Mouse (Mus musculus): ENCODE measurements around the gene Pla1a. TPM values are rescaled to one million over a fixed set of nuclear protein-coding genes. Genes with fewer than 3 reads are reported as not detected.
"Not testable (repeated sequence)": the region's sequence is repeated elsewhere in the genome, so short reads cannot be mapped to it uniquely, and the experiment has no call there.

The Pla1a gene
- 0.23 and 0.59 TPM in 2 replicates for polyA plus RNA-seq (2014; fragmentation: Nextera tagmentation; extraction: Ambion mirVana)

GRCm38 (mm10) chr16:38432498-38433425, at the start of gene Pla1a:
Pla1a (minus strand) TSS chr16:38433145.
- 89% methylated on average over 11 of the region's 11 CpGs for WGBS
- Histone ChIP-seq H3K36me3 (ENCODE audit: control insufficient read depth, insufficient read depth, low read length) (no peaks in the 10 kb centered on the region), H3K27me3 (ENCODE audit: control insufficient read depth, insufficient read depth, low read length) (no peaks in the 10 kb centered on the region), H3K9me3 (ENCODE audit: control insufficient read depth, low read length) (no peaks in the 10 kb centered on the region), H3K4me3 (ENCODE audit: low read depth, low read length) (no peak within 1 kb of the TSS), H3K4me1 (ENCODE audit: control insufficient read depth, insufficient read depth, low read length) (peaks cover 3% of the 10 kb centered on the region; the same call in 1 of the 2 replicates), H3K27ac (ENCODE audit: low read depth, low read length) (no peak within 1 kb of the TSS), H3K4me2 (no peak within 1 kb of the TSS), H3K9ac (ENCODE audit: low read length) (no peak within 1 kb of the TSS)
- DNase-seq (ENCODE audit: low spot score, missing footprints), result peak; percentile 51
- no peak for ATAC-seq (ENCODE audit: low FRiP score)

GRCm38 (mm10) chr16:38481327-38481726, 48.4 kb upstream of the Pla1a start:
- Histone ChIP-seq H3K9me3 (ENCODE audit: control insufficient read depth, low read length) (no peaks in the 10 kb centered on the region), H3K9ac (ENCODE audit: low read length) (no peak overlapping the region), H3K4me2 (no peak overlapping the region), H3K36me3 (ENCODE audit: control insufficient read depth, insufficient read depth, low read length) (no peaks in the 10 kb centered on the region), H3K27me3 (ENCODE audit: control insufficient read depth, insufficient read depth, low read length) (peaks cover 6% of the 10 kb centered on the region), H3K4me3 (ENCODE audit: low read depth, low read length) (no peak overlapping the region), H3K27ac (ENCODE audit: low read depth, low read length) (no peak overlapping the region), H3K4me1 (ENCODE audit: control insufficient read depth, insufficient read depth, low read length) (peaks cover 2% of the 10 kb centered on the region; the same call in 1 of the 2 replicates)
- whole genome bisulfite sequencing, result 73% methylated on average over 4 of the region's 4 CpGs
- peak; percentile 19 for DNase-seq (ENCODE audit: low spot score, missing footprints)
- no peak for ATAC-seq (ENCODE audit: low FRiP score)

GRCm38 (mm10) chr16:38478296-38478695, 45.4 kb upstream of the Pla1a start:
- no peak overlapping the region for H3K9ac ChIP-seq (ENCODE audit: low read length)
- H3K27ac ChIP-seq (ENCODE audit: low read depth, low read length), result no peak overlapping the region
- no peak for ATAC-seq (ENCODE audit: low FRiP score)
- peaks cover 2% of the 10 kb centered on the region; the same call in 1 of the 2 replicates for H3K4me1 ChIP-seq (ENCODE audit: control insufficient read depth, insufficient read depth, low read length)
- no peaks in the 10 kb centered on the region for H3K9me3 ChIP-seq (ENCODE audit: control insufficient read depth, low read length)
- H3K4me2 ChIP-seq, result no peak overlapping the region
- DNase-seq (ENCODE audit: low spot score, missing footprints), result peak; percentile 60
- H3K27me3 ChIP-seq (ENCODE audit: control insufficient read depth, insufficient read depth, low read length), result peaks cover 1% of the 10 kb centered on the region; the same call in 1 of the 2 replicates
- H3K36me3 ChIP-seq (ENCODE audit: control insufficient read depth, insufficient read depth, low read length), result no peaks in the 10 kb centered on the region
- H3K4me3 ChIP-seq (ENCODE audit: low read depth, low read length), result no peak overlapping the region
- 92% methylated on average over 3 of the region's 3 CpGs for WGBS

GRCm38 (mm10) chr16:38477241-38477608, 44.3 kb upstream of the Pla1a start:
- H3K4me3 ChIP-seq (ENCODE audit: low read depth, low read length); H3K4me1 ChIP-seq (ENCODE audit: control insufficient read depth, insufficient read depth, low read length); H3K27me3 ChIP-seq (ENCODE audit: control insufficient read depth, insufficient read depth, low read length); ATAC-seq (ENCODE audit: low FRiP score); H3K36me3 ChIP-seq (ENCODE audit: control insufficient read depth, insufficient read depth, low read length); H3K9ac ChIP-seq (ENCODE audit: low read length); H3K27ac ChIP-seq (ENCODE audit: low read depth, low read length); DNase-seq (ENCODE audit: low spot score, missing footprints); H3K9me3 ChIP-seq (ENCODE audit: control insufficient read depth, low read length): not testable (repeated sequence)
- H3K4me2 ChIP-seq, result peak overlapping the region; percentile 59; the same call in 1 of the 2 replicates
- WGBS, result 64% methylated on average over 14 of the region's 14 CpGs

- DNase-seq (ENCODE audit: low spot score, missing footprints) (peak; percentile 96), ATAC-seq (ENCODE audit: low FRiP score) (no peak)
- 14% methylated on average over 34 of the region's 34 CpGs for WGBS
- H3K4me3 ChIP-seq (ENCODE audit: low read depth, low read length), result peak overlapping the region; percentile 30
- H3K27ac ChIP-seq (ENCODE audit: low read depth, low read length), result no peak overlapping the region
- no peaks in the 10 kb centered on the region for H3K9me3 ChIP-seq (ENCODE audit: control insufficient read depth, low read length)
- H3K4me1 ChIP-seq (ENCODE audit: control insufficient read depth, insufficient read depth, low read length), result 0 out of 2 replicates have a peak, but pooled peaks cover 2% of the 10 kb centered on the region
- H3K9ac ChIP-seq (ENCODE audit: low read length), result peak overlapping the region; percentile 35
- H3K27me3 ChIP-seq (ENCODE audit: control insufficient read depth, insufficient read depth, low read length), result no peaks in the 10 kb centered on the region
- H3K4me2 ChIP-seq, result peak overlapping the region; percentile 59
- no peaks in the 10 kb centered on the region for H3K36me3 ChIP-seq (ENCODE audit: control insufficient read depth, insufficient read depth, low read length)
Observed at GRCm38 (mm10) chr16:38476312-38477240, 43.6 kb upstream of the Pla1a start.

- peak overlapping the region; percentile 59 for H3K4me2 ChIP-seq
- ATAC-seq (ENCODE audit: low FRiP score), result no peak
Observed at GRCm38 (mm10) chr16:38475681-38476311, 42.9 kb upstream of the Pla1a start.

GRCm38 (mm10) chr16:38474677-38475286, 41.8 kb upstream of the Pla1a start:
- Histone ChIP-seq H3K27ac (ENCODE audit: low read depth, low read length) (no peak overlapping the region), H3K4me1 (ENCODE audit: control insufficient read depth, insufficient read depth, low read length) (0 out of 2 replicates have a peak, but pooled peaks cover 2% of the 10 kb centered on the region), H3K36me3 (ENCODE audit: control insufficient read depth, insufficient read depth, low read length) (no peaks in the 10 kb centered on the region), H3K9ac (ENCODE audit: low read length) (no peak overlapping the region), H3K4me2 (no peak overlapping the region), H3K9me3 (ENCODE audit: control insufficient read depth, low read length) (no peaks in the 10 kb centered on the region), H3K4me3 (ENCODE audit: low read depth, low read length) (no peak overlapping the region), H3K27me3 (ENCODE audit: control insufficient read depth, insufficient read depth, low read length) (no peaks in the 10 kb centered on the region)
- WGBS, result 90% methylated on average over 9 of the region's 9 CpGs
- ATAC-seq (ENCODE audit: low FRiP score) (no peak), DNase-seq (ENCODE audit: low spot score, missing footprints) (peak; percentile 41)

More at GRCm38 (mm10) chr16:38475681-38476311, 42.9 kb upstream of the Pla1a start:
- Histone ChIP-seq H3K9me3 (ENCODE audit: control insufficient read depth, low read length) (no peaks in the 10 kb centered on the region), H3K27me3 (ENCODE audit: control insufficient read depth, insufficient read depth, low read length) (no peaks in the 10 kb centered on the region), H3K27ac (ENCODE audit: low read depth, low read length) (no peak overlapping the region), H3K4me3 (ENCODE audit: low read depth, low read length) (no peak overlapping the region; the same call in 1 of the 2 replicates), H3K4me1 (ENCODE audit: control insufficient read depth, insufficient read depth, low read length) (0 out of 2 replicates have a peak, but pooled peaks cover 2% of the 10 kb centered on the region), H3K36me3 (ENCODE audit: control insufficient read depth, insufficient read depth, low read length) (no peaks in the 10 kb centered on the region), H3K9ac (ENCODE audit: low read length) (no peak overlapping the region; the same call in 1 of the 2 replicates)
- peak; percentile 86 for DNase-seq (ENCODE audit: low spot score, missing footprints)
- WGBS, result 54% methylated on average over 4 of the region's 4 CpGs

GRCm38 (mm10) chr16:38473661-38474060, 40.7 kb upstream of the Pla1a start:
- DNase-seq (ENCODE audit: low spot score, missing footprints) (peak; percentile 73), ATAC-seq (ENCODE audit: low FRiP score) (no peak)
- Histone ChIP-seq H3K27ac (ENCODE audit: low read depth, low read length) (no peak overlapping the region), H3K4me2 (no peak overlapping the region), H3K36me3 (ENCODE audit: control insufficient read depth, insufficient read depth, low read length) (no peaks in the 10 kb centered on the region), H3K4me3 (ENCODE audit: low read depth, low read length) (no peak overlapping the region), H3K4me1 (ENCODE audit: control insufficient read depth, insufficient read depth, low read length) (0 out of 2 replicates have a peak, but pooled peaks cover 2% of the 10 kb centered on the region), H3K9me3 (ENCODE audit: control insufficient read depth, low read length) (no peaks in the 10 kb centered on the region), H3K27me3 (ENCODE audit: control insufficient read depth, insufficient read depth, low read length) (no peaks in the 10 kb centered on the region), H3K9ac (ENCODE audit: low read length) (no peak overlapping the region)
- 89% methylated on average over 5 of the region's 5 CpGs for WGBS
